Mouse (Mus musculus) embryonic facial prominence, embryonic 11.5 days (tissue): ENCODE data around the gene Slc35b2. TPM values are rescaled to one million over a fixed set of nuclear protein-coding genes. Genes with fewer than 3 reads are reported as not detected.
A peak's percentile ranks its signal among the peaks of the same experiment; 100 is the strongest.

Source experiments
- ATAC-seq: fragments of 200-750 bp; cut with Nextera tagmentation; replicated peaks from 2 replicates; pipeline ENCODE4 v1.8.0; 2017; ENCODE audit warnings: low read depth; ENCODE audit not compliant: insufficient number of reproducible peaks, low FRiP score, low TSS enrichment
- DNase-seq: peaks from one replicate; pipeline ENCODE4 v3.0.0-alpha.2; 2015; ENCODE audit warnings: low spot score
- H3K27ac ChIP-seq: fragments of 300-500 bp; sonication (generic); replicated peaks from 2 replicates; pipeline ENCODE4 v1.5.1; 2014; ENCODE audit warnings: mild to moderate bottlenecking, low read depth, low read length, control low read depth
- H3K27me3 ChIP-seq: fragments of 300-500 bp; sonication (generic); 2 replicates; pipeline ENCODE4 v1.6.1; 2014; ENCODE audit warnings: mild to moderate bottlenecking, low read length, moderate library complexity, mixed read lengths; ENCODE audit not compliant: control insufficient read depth, insufficient read depth
- H3K36me3 ChIP-seq: fragments of 300-500 bp; sonication (generic); replicated peaks from 2 replicates; pipeline ENCODE4 v1.6.1; 2014; ENCODE audit warnings: low read depth, mild to moderate bottlenecking, low read length, moderate library complexity, mixed read lengths; ENCODE audit not compliant: control insufficient read depth, insufficient read depth
- H3K4me1 ChIP-seq: fragments of 300-500 bp; sonication (generic); 2 replicates; pipeline ENCODE4 v1.6.1; 2014; ENCODE audit warnings: low read length, mixed read lengths; ENCODE audit not compliant: control insufficient read depth, insufficient read depth
- H3K4me2 ChIP-seq: fragments of 300-500 bp; sonication (generic); 2 replicates; pipeline ENCODE4 v1.6.1; 2014; ENCODE audit warnings: low read depth, mild to moderate bottlenecking, control low read depth, low read length, moderate library complexity
- H3K4me3 ChIP-seq: fragments of 300-500 bp; sonication (generic); 2 replicates; pipeline ENCODE4 v1.5.1; 2014; ENCODE audit warnings: low read depth, low read length, control low read depth
- H3K9ac ChIP-seq: fragments of 300-500 bp; sonication (generic); replicated peaks from 2 replicates; pipeline ENCODE4 v1.6.1; 2014; ENCODE audit warnings: mild to moderate bottlenecking, control low read depth, low read length
- H3K9me3 ChIP-seq: fragments of 300-500 bp; sonication (generic); replicated peaks from 2 replicates; pipeline ENCODE4 v1.6.1; 2016; ENCODE audit warnings: mild to moderate bottlenecking, low read length, inconsistent platforms, mixed read lengths; ENCODE audit not compliant: control insufficient read depth
- WGBS: fragments of 180-500 bp; shearing (Covaris S2); extraction: QIAGEN DNeasy Blood & Tissue Kit; methylation state at CpG from one replicate; pipeline ENCODE4 v1.1.7; 2014; 5-methylcytosine and 5-hydroxymethylcytosine counted together
- polyA plus RNA-seq: library from polyadenylated mRNA; unstranded; fragments of >200 nt; fragmentation: Nextera tagmentation; extraction: Ambion mirVana; gene quantifications from 2 replicates; pipeline ENCODE4 v1.2.1, GENCODE M21; 2014

Gene Slc35b2
- polyA plus RNA-seq, 1 experiment from 2014 or later: 85.6 TPM

GRCm38 (mm10) chr17:45601877-45602304 is 38.2 kb downstream of the Slc35b2 start, which contains the start of gene Mymx:
Mymx (minus strand) TSS chr17:45602102.
- no peak within 1 kb of the TSS for H3K27ac ChIP-seq
- DNase-seq: no peak
- H3K27me3 ChIP-seq: peaks cover 5% of the 10 kb centered on the region; the same call in 1 of the 2 replicates
- peaks cover 11% of the 10 kb centered on the region for H3K4me1 ChIP-seq
- ATAC-seq: no peak; the same call in 1 of the 2 replicates
- 0 out of 2 replicates have a peak within 1 kb of the TSS, but pooled peaks have one; percentile 15 for H3K9ac ChIP-seq
- H3K4me2 ChIP-seq: no peak within 1 kb of the TSS
- no peak within 1 kb of the TSS for H3K4me3 ChIP-seq
- WGBS: 25% methylated on average over 6 of the region's 6 CpGs
- no peaks in the 10 kb centered on the region for H3K36me3 ChIP-seq
- H3K9me3 ChIP-seq: no peaks in the 10 kb centered on the region

GRCm38 (mm10) chr17:45602984-45603383 is 39.3 kb downstream of the Slc35b2 start:
- Histone ChIP-seq H3K27me3 (peaks cover 5% of the 10 kb centered on the region; the same call in 1 of the 2 replicates), H3K27ac (no peak overlapping the region)
- no peak for ATAC-seq

GRCm38 (mm10) chr17:45606992-45607879 is 43.6 kb downstream of the Slc35b2 start:
- Histone ChIP-seq H3K4me1 (no peaks in the 10 kb centered on the region), H3K4me3 (no peak overlapping the region), H3K4me2 (no peak overlapping the region), H3K27me3 (no peaks in the 10 kb centered on the region), H3K9ac (no peak overlapping the region), H3K9me3 (no peaks in the 10 kb centered on the region), H3K27ac (no peak overlapping the region), H3K36me3 (no peaks in the 10 kb centered on the region)
- WGBS: 68% methylated on average over 15 of the region's 15 CpGs
- DNase-seq: no peak
- no peak for ATAC-seq

More at GRCm38 (mm10) chr17:45602984-45603383, 39.3 kb downstream of the Slc35b2 start:
- Histone ChIP-seq H3K4me2 (no peak overlapping the region), H3K4me3 (no peak overlapping the region), H3K9me3 (no peaks in the 10 kb centered on the region), H3K9ac (no peak overlapping the region), H3K4me1 (peaks cover 11% of the 10 kb centered on the region), H3K36me3 (no peaks in the 10 kb centered on the region)
- no peak for DNase-seq
- 62% methylated on average over 3 of the region's 3 CpGs for WGBS

- Histone ChIP-seq H3K9me3 (no peaks in the 10 kb centered on the region), H3K4me1 (no peaks in the 10 kb centered on the region), H3K36me3 (no peaks in the 10 kb centered on the region), H3K27ac (no peak overlapping the region), H3K9ac (no peak overlapping the region), H3K4me2 (no peak overlapping the region), H3K4me3 (no peak overlapping the region), H3K27me3 (no peaks in the 10 kb centered on the region)
- WGBS: 89% methylated on average over 4 of the region's 4 CpGs
- DNase-seq (no peak), ATAC-seq (no peak)
Observed at GRCm38 (mm10) chr17:45608396-45608795, 44.7 kb downstream of the Slc35b2 start.

- DNase-seq: no peak
- H3K4me1 ChIP-seq: no peaks in the 10 kb centered on the region
- H3K9ac ChIP-seq: no peak overlapping the region
- no peak overlapping the region for H3K4me2 ChIP-seq
- no peak overlapping the region for H3K4me3 ChIP-seq
- no peaks in the 10 kb centered on the region for H3K9me3 ChIP-seq
- ATAC-seq: no peak
- H3K27me3 ChIP-seq: no peaks in the 10 kb centered on the region
- WGBS: 40% methylated on average over 5 of the region's 5 CpGs
- no peaks in the 10 kb centered on the region for H3K36me3 ChIP-seq
- H3K27ac ChIP-seq: no peak overlapping the region
Observed at GRCm38 (mm10) chr17:45610144-45610866, 46.6 kb downstream of the Slc35b2 start.

- H3K36me3 ChIP-seq: no peaks in the 10 kb centered on the region
- no peak overlapping the region for H3K27ac ChIP-seq
- ATAC-seq (no peak), DNase-seq (no peak)
- H3K4me3 ChIP-seq: no peak overlapping the region
- WGBS: 75% methylated on average over 8 of the region's 8 CpGs
- no peaks in the 10 kb centered on the region for H3K27me3 ChIP-seq
- no peak overlapping the region for H3K9ac ChIP-seq
- no peaks in the 10 kb centered on the region for H3K9me3 ChIP-seq
- H3K4me1 ChIP-seq: no peaks in the 10 kb centered on the region
- H3K4me2 ChIP-seq: no peak overlapping the region
Observed at GRCm38 (mm10) chr17:45612008-45612407, 48.3 kb downstream of the Slc35b2 start.

- no peaks in the 10 kb centered on the region for H3K9me3 ChIP-seq
- no peaks in the 10 kb centered on the region for H3K4me1 ChIP-seq
- no peaks in the 10 kb centered on the region for H3K27me3 ChIP-seq
- no peak overlapping the region for H3K27ac ChIP-seq
- ATAC-seq (no peak), DNase-seq (no peak)
- no peaks in the 10 kb centered on the region for H3K36me3 ChIP-seq
- H3K4me3 ChIP-seq: no peak overlapping the region
- H3K4me2 ChIP-seq: no peak overlapping the region
- H3K9ac ChIP-seq: no peak overlapping the region
- WGBS: 89% methylated on average over 7 of the region's 7 CpGs
Observed at GRCm38 (mm10) chr17:45612921-45613320, 49.2 kb downstream of the Slc35b2 start.
